Mouse (Mus musculus): ENCODE results near the gene Coro1a. TPM values are rescaled to one million over a fixed set of nuclear protein-coding genes. Genes with fewer than 3 reads are reported as not detected.

Coro1a gene
- total RNA-seq, 2 experiments from 2014 or later: 409 to 497 TPM

DNA sequence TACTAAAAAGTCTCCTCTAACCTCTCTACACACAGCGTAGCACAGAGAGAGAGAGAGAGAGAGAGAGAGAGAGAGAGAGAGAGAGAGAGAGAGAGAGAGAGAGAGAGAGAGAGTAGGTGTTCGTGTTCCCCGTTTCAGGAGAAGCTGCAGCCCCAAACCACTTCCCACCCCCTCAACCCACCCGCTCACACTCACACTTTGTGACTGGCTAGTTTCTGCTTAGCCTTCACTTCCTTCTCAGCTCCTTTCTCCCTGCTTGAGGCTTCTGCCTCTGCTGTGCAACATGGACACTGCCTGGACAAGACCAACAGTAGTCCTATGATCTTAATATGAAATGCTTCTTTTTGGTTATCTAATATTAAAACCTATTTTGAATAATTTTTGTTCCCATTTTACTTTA is 2.7 kb upstream of the Coro1a start:
- peak; percentile 74 for ATAC-seq (replicated peaks; ENCODE audit: poor library complexity, severe bottlenecking)

DNA sequence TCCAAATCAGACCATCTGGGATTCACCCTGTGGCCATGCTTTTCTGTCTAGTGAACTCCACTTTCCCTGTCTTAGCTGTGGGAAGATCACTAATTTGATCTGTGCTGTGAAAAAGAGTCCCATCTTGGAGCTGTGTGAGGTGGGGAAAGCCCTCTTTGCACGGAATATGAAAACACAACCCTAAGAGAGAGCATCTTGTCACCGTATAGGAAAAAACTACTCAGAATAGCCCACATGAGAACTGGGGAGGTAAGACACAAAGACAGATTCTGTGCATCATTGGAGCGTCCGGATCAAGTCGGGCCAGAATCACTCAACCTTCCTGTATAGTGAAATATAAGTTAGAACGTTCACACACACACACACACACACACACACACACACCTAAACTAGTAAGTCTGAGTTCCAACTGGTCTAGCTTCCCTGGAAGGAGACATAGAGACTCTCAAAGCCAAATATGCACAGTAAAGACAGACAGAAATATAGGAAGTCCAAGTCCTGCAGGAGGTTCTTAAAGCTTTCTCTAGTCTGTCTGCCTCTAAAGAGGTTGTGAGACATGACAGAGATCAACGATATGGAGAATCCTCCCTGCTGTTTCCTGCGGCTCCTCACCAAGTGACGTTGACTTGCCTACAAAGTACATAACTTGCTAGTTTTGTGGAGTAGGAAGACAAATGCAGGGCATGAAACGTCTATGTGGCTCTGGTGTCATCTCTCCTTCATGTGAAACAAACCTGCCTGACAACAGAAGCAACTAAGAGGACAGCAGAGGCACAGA is 777 bp upstream of the Coro1a start:
- ATAC-seq (replicated peaks; ENCODE audit: poor library complexity, severe bottlenecking): no peak

DNA sequence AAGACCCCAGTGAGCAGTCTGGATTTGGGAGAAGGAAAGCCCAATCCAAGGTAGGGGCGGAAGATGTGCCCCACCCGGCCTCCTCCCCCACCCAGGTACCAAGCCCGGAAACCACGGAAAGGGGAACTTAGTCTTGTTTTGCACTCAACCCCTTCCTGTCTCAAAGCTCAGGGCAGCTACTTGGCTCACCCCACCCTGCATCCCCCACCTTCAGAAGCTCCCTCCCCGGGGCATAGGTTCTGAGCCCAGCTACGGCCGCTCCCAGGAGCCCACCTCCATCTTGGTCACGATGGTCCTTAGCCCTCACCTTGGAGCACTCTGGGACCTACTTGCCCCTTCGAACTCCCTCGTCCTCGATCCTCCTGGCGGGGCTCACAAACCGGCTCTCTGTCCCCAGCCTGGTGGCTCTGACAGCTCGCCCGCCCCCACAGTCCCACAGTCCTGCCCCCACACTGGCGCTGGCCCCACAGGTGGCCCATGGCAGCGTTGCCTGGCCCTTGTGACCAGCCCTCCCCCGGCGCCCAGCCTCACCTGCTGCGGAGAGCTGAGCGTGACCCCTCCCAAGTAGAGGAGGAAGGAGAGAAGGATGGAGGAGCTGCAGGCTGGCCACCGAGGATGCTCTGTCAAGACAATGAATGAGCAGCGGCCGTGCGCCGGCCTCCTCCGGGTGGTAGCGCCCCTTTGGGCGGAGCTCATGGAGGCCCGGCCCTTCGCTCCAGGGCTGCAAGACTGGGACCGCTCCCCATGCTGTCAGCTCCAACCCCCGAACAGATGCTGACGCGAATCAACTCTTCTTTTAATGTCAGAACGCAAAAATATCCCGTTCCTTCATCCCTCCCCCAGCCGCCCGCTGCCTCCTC is 3.2 kb downstream of the Coro1a start:
- peak; percentile 57 for ATAC-seq (replicated peaks; ENCODE audit: poor library complexity, severe bottlenecking)

DNA sequence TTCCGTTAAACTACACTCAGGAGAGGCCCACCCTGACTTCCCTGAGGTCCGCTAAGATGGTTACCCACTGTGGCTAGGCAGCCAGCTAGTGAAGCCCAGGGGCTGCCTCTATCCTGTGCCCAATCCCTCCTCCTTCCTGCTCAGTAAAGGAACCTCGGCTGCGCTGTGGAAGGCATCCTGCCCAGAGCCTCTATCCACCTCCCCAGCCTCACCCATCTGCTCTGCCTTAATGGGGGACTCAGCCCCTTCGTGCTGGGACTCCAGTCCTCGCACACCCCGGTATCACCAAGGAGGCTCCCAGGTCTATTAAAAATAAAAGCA is 3.9 kb downstream of the Coro1a start:
- ATAC-seq (replicated peaks; ENCODE audit: poor library complexity, severe bottlenecking): peak; percentile 18

DNA sequence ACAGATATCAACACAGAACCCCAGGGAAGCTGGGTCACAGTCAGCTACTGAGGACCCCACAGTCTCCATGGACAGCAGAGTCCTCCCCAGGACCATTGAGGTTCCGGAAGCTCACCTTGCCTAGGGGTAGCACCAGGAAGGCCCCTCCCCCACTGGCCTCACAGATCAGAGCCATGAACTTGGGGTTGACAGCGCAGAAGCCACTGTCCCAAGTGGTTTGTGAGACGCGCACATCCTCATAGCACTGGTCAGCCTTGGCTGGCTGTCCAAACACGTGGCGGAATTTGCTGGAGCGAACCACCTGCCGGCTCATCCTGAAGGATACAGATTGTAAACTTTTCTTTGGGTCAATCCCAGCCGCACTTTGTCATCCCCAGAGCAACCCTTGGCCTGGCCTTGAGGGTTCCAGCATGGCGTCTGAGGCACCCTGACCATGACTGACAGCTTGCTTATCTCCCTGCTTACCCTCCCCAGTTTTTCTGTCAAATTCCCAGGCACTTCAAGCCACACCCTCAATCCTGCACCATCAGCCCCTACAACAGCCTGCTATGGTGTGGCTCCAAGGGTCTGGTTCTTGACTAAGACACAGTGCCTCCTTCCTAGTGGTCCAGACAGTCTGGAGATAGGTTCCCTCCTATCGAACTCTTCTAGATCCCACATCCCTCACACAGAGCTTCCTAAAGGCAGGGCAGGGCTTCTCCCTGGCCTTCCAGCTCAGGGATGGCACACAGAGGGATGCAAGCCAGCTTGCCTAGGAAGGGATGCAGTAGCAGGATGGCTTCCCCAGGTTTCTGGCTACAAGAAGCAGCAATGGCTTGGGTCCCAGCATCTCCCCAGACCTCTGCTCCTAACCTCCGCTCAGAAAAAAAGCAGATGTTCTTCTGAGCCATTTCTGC is 4.5 kb downstream of the Coro1a start:
- ATAC-seq (replicated peaks; ENCODE audit: poor library complexity, severe bottlenecking): no peak

DNA sequence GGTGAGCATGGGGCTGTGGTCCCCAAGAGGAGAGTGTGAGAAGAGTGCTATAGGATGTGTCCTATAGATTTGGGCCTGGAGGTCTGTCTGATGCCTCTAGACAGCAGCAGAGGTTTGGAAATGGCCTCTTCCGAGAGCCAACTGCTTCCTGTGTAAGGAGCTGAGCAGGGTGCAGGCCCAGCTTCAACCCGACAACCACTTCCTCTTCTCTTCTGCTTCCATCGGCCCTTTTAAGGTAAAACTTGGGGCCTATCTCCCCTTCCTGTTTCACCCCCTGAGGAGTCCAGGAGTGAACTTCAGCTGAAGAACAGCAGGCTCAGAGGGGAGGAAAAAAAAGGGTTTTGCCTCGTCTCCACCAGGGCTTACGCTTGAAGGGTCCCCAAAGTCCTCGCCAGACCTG is 5.2 kb downstream of the Coro1a start:
- ATAC-seq (replicated peaks; ENCODE audit: poor library complexity, severe bottlenecking): peak; percentile 58

DNA sequence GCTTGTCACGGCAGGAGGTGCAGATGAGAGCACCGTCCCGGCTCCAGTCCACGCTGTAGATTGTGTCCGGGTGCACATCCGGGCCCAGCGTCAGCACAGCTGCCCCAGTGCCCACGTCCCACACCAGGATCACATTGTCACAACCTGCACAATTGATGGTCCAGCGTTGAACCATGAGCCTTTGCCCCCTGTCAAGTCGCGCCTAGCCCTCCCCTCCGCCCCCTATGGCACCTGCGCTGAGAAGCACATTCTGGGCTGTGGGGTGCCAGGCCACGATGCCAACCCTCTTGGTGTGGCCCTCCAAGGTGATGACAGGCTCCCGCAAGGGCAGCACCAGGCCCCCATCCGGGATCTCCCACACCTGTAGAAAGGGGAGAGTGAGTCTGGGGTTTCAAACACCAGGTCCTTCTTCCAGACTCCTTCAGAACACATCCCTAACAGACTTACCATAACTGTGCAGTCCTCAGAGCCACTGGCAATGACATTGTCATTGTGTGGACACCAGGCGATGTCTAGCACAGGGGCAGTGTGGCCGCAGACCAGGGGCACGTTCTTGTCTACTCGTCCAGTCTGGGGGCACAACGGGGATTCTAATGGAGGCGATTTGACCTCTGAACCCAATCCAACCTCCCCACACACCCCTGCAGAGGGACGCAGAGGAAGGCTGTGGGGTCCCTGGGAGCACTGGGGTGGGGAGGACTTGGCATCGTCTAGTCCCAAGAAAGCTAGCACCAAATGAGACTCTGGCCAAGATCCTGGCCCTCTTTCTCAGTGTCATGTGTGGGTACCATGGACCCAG is 5.8 kb downstream of the Coro1a start:
- no peak for ATAC-seq (replicated peaks; ENCODE audit: poor library complexity, severe bottlenecking)

DNA sequence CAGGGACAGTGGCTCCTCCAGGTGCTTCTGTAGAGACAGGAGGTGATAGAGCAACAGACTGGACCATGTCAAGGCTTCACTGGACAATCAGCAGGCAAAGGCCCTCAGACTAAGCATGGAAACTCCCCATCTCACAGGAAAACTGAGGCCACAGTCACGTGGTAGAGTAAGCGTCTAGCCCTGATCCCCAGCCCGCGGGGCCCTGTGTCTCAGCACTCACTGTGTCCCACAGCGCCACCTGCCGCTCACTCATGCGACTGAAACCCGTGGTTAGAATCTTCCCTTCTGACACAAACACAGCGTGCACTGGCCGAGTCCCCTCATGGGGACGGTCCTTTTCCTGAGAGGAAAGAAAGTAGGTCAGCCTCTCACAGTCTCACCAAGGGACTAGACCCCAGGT is 6.5 kb downstream of the Coro1a start:
- peak; percentile 41 for ATAC-seq (replicated peaks; ENCODE audit: poor library complexity, severe bottlenecking)

DNA sequence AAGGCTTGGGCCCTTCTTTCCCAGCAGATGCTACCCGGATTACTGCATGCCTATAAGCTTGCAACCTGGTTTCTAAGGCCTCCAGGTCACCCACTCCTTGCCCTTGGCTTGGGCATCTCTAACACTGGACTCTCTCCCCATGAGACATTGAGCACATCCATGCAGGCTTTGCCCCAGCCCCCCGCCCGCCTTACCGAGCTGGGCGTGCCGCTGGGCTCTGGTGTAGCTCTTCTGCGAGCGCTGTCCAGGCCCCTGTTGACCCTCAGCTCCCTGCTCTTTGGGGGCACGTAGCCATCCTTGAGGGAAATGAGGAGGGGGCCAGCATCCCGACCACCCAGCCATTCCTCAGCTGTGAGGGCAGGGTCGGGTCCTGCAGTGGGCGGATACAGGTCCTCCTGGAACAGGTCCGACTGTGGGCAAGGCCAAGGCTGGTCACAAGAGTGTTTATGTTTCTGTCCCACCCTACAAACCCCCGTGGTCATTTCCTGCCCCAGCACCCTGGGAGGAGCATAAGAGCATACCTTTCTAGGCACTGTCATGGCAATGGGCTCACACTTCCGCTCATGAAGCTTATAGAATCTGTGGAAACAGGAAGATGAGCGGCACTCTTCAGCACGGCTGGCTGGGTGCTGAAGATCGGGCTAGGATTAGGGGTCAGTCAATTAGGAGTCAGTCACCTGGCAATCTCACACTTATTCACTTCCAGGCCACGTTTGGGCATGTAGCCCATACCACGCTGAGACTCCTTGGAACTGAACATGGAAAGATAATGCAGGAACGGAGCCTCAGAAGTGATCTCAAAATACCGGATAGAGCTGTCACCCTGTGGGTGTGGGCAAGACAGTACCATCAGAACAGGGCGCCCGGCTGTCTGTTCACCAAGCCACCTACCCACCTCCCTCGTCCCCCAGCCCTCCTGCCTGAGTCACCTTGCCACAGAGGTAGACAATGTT is 7.2 kb downstream of the Coro1a start:
- ATAC-seq (replicated peaks; ENCODE audit: poor library complexity, severe bottlenecking): no peak

DNA sequence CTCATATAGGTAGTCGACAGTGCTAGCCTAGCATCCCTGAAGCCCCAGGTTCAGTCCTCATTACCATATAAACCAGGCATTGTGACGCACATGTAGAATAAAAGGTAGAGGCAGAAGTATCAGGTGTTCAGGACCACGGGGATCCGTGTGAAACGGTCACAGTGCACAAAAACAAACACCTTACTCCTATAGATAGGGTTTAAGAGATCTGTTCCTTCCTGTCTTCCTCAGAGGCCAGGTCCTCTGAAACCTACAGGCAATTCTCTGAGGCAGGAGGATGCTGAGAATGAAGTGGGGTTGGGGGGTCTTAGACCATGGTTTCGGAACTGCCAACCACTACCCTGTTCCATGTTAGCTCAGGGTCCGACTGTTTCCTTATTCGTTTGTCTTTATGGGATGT is 9.7 kb downstream of the Coro1a start:
- ATAC-seq (replicated peaks; ENCODE audit: poor library complexity, severe bottlenecking): no peak

DNA sequence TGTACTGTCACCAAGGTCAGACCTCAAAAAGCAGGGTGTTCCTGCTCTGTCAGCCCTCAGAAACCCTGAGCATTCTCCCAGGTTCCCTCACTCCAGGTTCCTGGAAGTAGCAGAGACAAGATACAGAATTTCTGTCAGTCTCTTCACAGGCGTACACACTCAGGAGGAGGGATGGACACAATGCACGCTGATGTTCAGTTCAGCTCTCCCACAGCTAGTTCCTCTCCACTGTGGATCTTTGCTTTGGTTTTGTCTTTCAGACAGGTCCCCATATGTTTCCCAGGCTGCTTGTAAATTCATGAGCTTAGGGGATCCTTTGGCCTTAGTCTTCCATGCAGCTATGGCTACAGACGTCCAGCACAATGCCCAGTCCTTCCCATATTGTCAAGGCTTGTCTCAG is 10.7 kb downstream of the Coro1a start:
- ATAC-seq (replicated peaks; ENCODE audit: poor library complexity, severe bottlenecking): no peak

DNA sequence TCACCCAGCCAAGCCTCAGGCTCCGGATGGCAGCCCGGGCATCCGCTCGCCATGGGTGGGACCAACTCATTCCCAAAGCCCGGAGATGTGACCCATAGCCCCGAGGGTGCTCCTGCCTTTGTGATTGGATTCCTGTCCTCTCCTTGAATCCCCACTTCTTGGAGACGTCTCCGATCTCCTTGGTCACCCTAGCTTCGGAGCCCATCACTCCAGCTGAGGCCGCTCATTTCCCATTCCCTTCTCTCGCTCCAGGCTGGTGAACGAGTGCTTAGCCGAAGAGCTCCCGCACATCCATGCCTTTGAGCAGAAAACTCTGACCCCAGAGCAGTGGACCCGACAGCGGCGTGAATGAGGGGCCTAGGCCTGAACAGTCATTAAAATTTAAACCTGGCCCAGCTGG is 11.3 kb downstream of the Coro1a start:
- ATAC-seq (replicated peaks; ENCODE audit: poor library complexity, severe bottlenecking): no peak

DNA sequence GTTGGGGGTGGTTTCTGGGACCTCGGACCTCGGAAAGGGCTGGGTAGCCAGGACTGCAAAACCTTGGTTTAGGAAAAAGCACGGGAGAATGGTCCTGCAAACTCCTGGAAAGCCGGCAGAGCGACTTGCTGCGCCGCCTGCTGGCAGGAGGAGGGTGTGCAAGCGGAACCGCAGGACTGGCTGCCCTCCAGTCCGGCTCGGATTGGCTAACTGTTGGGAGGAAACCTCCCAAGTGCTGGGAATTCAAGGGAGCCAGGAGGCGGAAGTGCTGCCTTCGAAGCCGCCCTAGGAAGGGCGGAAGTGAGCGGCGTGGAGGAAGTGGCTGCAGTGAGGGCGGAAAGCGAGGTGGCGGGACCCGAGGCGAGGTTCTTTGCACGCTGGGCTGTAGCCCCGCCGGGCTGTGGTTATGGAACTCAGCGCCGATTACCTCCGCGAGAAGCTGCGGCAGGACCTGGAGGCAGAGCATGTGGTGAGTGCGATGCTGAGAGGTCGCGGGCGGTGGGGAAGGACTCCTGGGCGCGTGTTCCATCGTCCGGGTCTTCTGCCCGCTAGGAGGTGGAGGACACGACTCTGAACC is 11.9 kb downstream of the Coro1a start, which contains the start of gene Slx1b:
TSS of gene Slx1b (minus strand) at position 154 of the 577 bp plus-strand sequence.
- peak; percentile 87 for ATAC-seq (replicated peaks; ENCODE audit: poor library complexity, severe bottlenecking)

DNA sequence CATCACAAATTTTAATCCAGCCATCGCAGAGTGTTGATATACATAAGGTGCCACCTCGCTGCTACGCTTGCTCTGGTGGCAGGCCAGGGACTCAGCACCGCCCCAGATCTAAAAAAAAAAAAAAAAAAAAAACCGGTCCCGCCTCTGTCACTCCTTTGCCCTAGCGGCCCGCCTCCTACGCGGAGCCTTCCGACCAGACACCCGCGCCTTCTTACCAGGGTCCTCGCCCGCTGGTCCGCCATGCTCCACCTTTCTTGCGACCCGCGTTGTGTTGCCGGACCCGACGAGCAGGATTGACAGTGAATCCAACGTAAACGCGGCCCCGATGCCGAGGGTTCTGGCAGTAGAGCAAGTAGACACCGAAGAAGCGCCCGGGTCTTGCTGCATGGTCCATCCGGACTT is 12.4 kb downstream of the Coro1a start, which contains the start of gene Bola2:
TSS of gene Bola2 (plus strand) at position 192 of the 402 bp plus-strand sequence.
- peak; percentile 57 for ATAC-seq (replicated peaks; ENCODE audit: poor library complexity, severe bottlenecking)

DNA sequence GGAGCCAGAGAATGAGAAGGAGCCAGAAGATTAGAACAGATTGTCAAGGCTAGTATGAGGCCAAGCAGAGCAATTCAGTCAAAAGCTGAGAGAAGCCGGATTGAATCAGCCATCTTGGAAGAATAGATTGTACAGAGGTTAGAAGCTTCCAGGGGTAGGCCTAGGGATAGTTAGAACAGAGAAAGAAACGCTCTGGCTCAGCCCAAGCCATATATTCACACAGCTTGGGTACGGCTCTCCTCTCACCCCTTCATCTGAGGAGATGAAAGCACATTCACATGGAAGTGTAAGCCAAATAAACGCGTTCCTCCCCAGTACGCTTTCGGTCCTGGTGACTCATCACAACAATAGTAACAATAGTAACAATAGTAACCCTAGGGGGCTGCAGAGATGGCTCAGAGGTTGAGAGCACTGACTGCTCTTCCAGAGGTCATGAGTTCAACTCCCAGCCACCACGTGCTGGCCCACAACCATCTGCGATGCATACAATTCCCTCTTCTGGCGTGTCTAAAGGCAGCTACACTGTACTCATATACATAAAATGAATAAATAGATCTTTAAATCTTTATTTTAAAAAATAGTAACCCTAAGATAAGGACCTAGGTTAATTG is 13.0 kb downstream of the Coro1a start:
- ATAC-seq (replicated peaks; ENCODE audit: poor library complexity, severe bottlenecking): no peak

DNA sequence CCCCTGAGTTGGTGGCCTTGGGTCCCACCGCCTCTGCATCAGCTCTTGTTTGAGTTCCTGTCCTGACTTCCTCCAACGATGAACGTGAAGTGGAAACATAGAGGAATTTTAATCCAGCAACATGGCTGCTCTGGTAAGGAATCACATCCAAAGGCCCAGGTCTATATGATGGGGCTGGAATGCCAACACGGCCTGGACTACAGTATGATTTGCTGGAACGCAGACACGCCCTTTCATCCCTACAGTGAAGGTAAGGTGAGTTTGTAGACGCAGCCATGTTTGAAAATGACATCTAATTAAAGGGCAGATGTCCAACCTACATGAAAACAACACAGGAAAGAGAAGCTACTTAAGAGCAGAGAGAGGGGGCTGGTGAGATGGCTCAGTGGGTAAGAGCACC is 13.8 kb downstream of the Coro1a start:
- ATAC-seq (replicated peaks; ENCODE audit: poor library complexity, severe bottlenecking): no peak

DNA sequence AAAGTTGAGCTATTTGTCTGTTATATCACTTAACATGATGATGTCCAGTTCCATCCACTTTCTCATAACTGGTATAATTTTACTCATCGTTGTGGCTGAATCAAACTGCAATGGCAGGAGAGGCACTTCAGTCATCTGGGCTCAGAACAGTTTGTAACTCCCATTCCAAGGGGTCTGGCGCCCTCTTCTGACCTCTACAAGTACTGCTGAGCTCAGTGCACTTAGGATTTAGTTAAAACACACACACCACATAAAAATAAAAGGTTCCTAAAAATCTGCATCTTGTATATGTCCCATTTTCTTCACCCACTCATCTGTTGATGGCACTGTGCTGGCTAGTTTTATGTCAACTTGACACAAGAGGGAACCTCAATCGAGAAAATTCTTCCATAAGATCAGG is 14.3 kb downstream of the Coro1a start:
- ATAC-seq (replicated peaks; ENCODE audit: poor library complexity, severe bottlenecking): peak; percentile 40

DNA sequence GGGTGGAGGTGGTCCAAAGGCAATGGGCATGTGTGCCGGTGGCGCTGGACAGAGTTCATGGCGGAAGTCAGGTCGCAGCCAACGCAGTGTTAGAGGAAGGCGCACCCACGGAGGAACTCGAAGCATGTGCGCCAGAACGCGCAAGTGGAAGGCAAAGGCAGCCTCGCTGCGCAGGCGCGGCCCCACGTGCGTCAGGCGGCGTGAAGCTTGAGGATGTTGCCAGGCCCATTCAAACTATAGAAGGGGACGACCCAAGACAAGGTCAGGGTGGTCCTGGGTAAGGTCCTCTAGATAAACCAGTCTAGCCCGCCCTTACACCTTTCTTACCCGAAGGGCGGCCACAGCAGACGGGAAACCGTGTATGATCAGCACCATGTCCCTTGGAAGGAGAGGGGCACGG is 15.2 kb downstream of the Coro1a start:
- ATAC-seq (replicated peaks; ENCODE audit: poor library complexity, severe bottlenecking): no peak

Measured in granulocyte monocyte progenitor cell, adult 5-6 weeks (primary cell).